Mouse (Mus musculus) kidney, embryonic 15.5 days (tissue): ENCODE data around the gene Frmd8. TPM values are rescaled to one million over a fixed set of nuclear protein-coding genes. Genes with fewer than 3 reads are reported as not detected.
A peak's percentile ranks its signal among the peaks of the same experiment; 100 is the strongest.

ENCODE experiments used
- ATAC-seq: fragments of 200-750 bp; cut with Nextera tagmentation; replicated peaks from 2 replicates; pipeline ENCODE4 v1.8.0; 2017; ENCODE audit warnings: moderate TSS enrichment; ENCODE audit not compliant: low FRiP score
- H3K27ac ChIP-seq: fragments of 300-500 bp; sonication (generic); 2 replicates; pipeline ENCODE4 v1.5.1; 2015; ENCODE audit warnings: mild to moderate bottlenecking, inconsistent platforms
- H3K27me3 ChIP-seq: fragments of 300-500 bp; sonication (generic); 2 replicates; pipeline ENCODE4 v1.6.1; 2015; ENCODE audit warnings: inconsistent platforms
- H3K36me3 ChIP-seq: fragments of 300-500 bp; sonication (generic); 2 replicates; pipeline ENCODE4 v1.6.1; 2015; ENCODE audit warnings: inconsistent platforms
- H3K4me1 ChIP-seq: fragments of 300-500 bp; sonication (generic); 2 replicates; pipeline ENCODE4 v1.6.1; 2015; ENCODE audit warnings: inconsistent platforms
- H3K4me2 ChIP-seq: fragments of 300-500 bp; sonication (generic); 2 replicates; pipeline ENCODE4 v1.6.1; 2015; ENCODE audit warnings: moderate library complexity, mild to moderate bottlenecking, inconsistent platforms
- H3K4me3 ChIP-seq: fragments of 300-500 bp; sonication (generic); replicated peaks from 2 replicates; pipeline ENCODE4 v1.5.1; 2015; ENCODE audit warnings: mild to moderate bottlenecking, inconsistent platforms
- H3K9ac ChIP-seq: fragments of 300-500 bp; sonication (generic); 2 replicates; pipeline ENCODE4 v1.6.1; 2015; ENCODE audit warnings: mild to moderate bottlenecking, inconsistent platforms
- H3K9me3 ChIP-seq: fragments of 300-500 bp; sonication (generic); replicated peaks from 2 replicates; pipeline ENCODE4 v1.6.1; 2016; ENCODE audit warnings: inconsistent platforms
- WGBS: fragments of 180-500 bp; shearing (Covaris S2); methylation state at CpG from one replicate; pipeline ENCODE4 v1.1.7; 2015; ENCODE audit warnings: mixed read lengths; 5-methylcytosine and 5-hydroxymethylcytosine counted together
- polyA plus RNA-seq: library from polyadenylated mRNA; unstranded; fragments of >200 nt; fragmentation: Nextera tagmentation; extraction: Ambion mirVana; gene quantifications from 2 replicates; pipeline ENCODE4 v1.2.1, GENCODE M21; 2015

The Frmd8 gene
- polyA plus RNA-seq: 40.2 and 43.1 TPM in 2 replicates

GRCm38 (mm10) chr19:5874969-5875480 lies at the start of gene Frmd8:
Gene Frmd8, minus strand, starts transcription at chr19:5875274.
- Histone ChIP-seq H3K4me2 (peak within 1 kb of the TSS; percentile 89), H3K9ac (peak within 1 kb of the TSS; percentile 82), H3K4me3 (peak within 1 kb of the TSS; percentile 86), H3K27ac (peak within 1 kb of the TSS; percentile 70), H3K9me3 (no peaks in the 10 kb centered on the region), H3K36me3 (peaks cover 14% of the 10 kb centered on the region), H3K4me1 (peaks cover 77% of the 10 kb centered on the region), H3K27me3 (no peaks in the 10 kb centered on the region)
- peak; percentile 86 for ATAC-seq
- under 1% methylated on average over 37 of the region's 37 CpGs for WGBS

DNA sequence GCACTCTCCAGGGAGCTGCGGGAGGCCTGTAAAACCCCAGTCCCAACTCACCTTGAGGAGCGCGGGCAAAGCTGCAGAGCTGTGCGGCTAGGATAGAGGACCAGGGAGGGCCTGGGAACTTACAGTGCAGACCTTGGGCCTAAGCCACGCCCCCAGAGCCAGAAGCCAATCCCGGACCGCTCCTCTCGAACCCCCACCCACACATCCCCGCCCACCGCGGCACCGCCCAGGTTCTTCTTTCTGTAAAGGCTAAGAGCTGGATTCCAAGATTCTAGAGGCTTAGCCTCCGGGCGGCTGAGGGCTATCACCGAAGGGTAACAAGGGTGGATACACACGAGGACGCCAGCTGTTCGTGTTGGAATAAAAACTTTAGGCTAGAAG lies 49.6 kb upstream of the Frmd8 start, which contains the start of gene Cdc42ep2:
Gene Cdc42ep2, minus strand, starts transcription at position 104 of the 381 bp plus-strand sequence.
- Histone ChIP-seq H3K4me2 (peak within 1 kb of the TSS; percentile 74), H3K4me3 (peak within 1 kb of the TSS; percentile 53), H3K9ac (peak within 1 kb of the TSS; percentile 52), H3K9me3 (no peaks in the 10 kb centered on the region), H3K36me3 (peaks cover 14% of the 10 kb centered on the region; the same call in 1 of the 2 replicates), H3K27ac (peak within 1 kb of the TSS; percentile 87), H3K4me1 (peaks cover 68% of the 10 kb centered on the region), H3K27me3 (peaks cover 4% of the 10 kb centered on the region; the same call in 1 of the 2 replicates)
- peak; percentile 93 for ATAC-seq
- under 1% methylated on average over 18 of the region's 18 CpGs for WGBS

GRCm38 (mm10) chr19:5923990-5924712 lies 49.1 kb upstream of the Frmd8 start:
- WGBS: under 1% methylated on average over 38 of the region's 38 CpGs
- H3K4me1 ChIP-seq: peaks cover 62% of the 10 kb centered on the region

DNA sequence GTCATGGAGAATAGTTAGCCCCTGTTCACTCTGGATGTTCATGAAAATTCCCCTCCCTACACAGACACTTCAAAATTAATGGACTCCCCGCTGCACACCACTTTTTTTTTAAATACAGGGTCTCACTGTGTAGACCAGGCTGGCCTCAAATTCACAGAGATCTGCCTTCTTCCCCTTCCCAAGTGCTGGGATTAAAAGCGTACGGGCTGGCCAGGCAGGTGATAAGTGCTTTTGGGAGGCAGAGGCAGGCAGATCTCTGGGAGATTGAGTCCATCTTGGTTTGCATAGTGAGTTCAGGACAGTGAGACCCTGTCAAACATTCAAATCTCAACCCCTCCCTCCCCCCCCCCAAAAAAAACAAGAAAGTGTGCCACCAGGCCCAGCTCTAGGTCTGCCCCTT lies 47.9 kb upstream of the Frmd8 start:
- ATAC-seq: no peak
- Histone ChIP-seq H3K36me3 (peaks cover 27% of the 10 kb centered on the region), H3K9me3 (no peaks in the 10 kb centered on the region), H3K4me2 (peak overlapping the region; percentile 74), H3K4me1 (peaks cover 50% of the 10 kb centered on the region), H3K27ac (peak overlapping the region; percentile 34), H3K9ac (0 out of 2 replicates have a peak overlapping the region, but pooled peaks have one; percentile 14), H3K27me3 (peaks cover 4% of the 10 kb centered on the region; the same call in 1 of the 2 replicates), H3K4me3 (peak overlapping the region; percentile 53)
- WGBS: 97% methylated on average over 3 of the region's 3 CpGs

More at GRCm38 (mm10) chr19:5923990-5924712, 49.1 kb upstream of the Frmd8 start:
- Histone ChIP-seq H3K9ac (peak overlapping the region; percentile 52), H3K4me2 (peak overlapping the region; percentile 74), H3K36me3 (peaks cover 15% of the 10 kb centered on the region; the same call in 1 of the 2 replicates), H3K9me3 (no peaks in the 10 kb centered on the region), H3K27me3 (peaks cover 4% of the 10 kb centered on the region; the same call in 1 of the 2 replicates), H3K4me3 (peak overlapping the region; percentile 53), H3K27ac (peak overlapping the region; percentile 87)
- peak; percentile 68 for ATAC-seq

GRCm38 (mm10) chr19:5922119-5922942 lies 47.3 kb upstream of the Frmd8 start:
- Histone ChIP-seq H3K9me3 (no peaks in the 10 kb centered on the region), H3K4me1 (peaks cover 46% of the 10 kb centered on the region), H3K36me3 (peaks cover 33% of the 10 kb centered on the region), H3K27ac (peak overlapping the region; percentile 56), H3K9ac (0 out of 2 replicates have a peak overlapping the region, but pooled peaks have one; percentile 21), H3K27me3 (peaks cover 4% of the 10 kb centered on the region; the same call in 1 of the 2 replicates), H3K4me2 (peak overlapping the region; percentile 74), H3K4me3 (peak overlapping the region; percentile 53)
- 66% methylated on average over 15 of the region's 15 CpGs for WGBS
- ATAC-seq: no peak

GRCm38 (mm10) chr19:5921715-5922114 lies 46.6 kb upstream of the Frmd8 start:
- ATAC-seq: 0 out of 2 replicates have a peak, but pooled peaks have one; percentile 19
- Histone ChIP-seq H3K27me3 (peaks cover 4% of the 10 kb centered on the region; the same call in 1 of the 2 replicates), H3K4me3 (peak overlapping the region; percentile 53), H3K36me3 (peaks cover 39% of the 10 kb centered on the region), H3K27ac (peak overlapping the region; percentile 56), H3K9me3 (no peaks in the 10 kb centered on the region), H3K4me1 (peaks cover 41% of the 10 kb centered on the region), H3K9ac (0 out of 2 replicates have a peak overlapping the region, but pooled peaks have one; percentile 21), H3K4me2 (peak overlapping the region; percentile 74)
- 14% methylated on average over 9 of the region's 9 CpGs for WGBS

GRCm38 (mm10) chr19:5913007-5913719 lies 38.1 kb upstream of the Frmd8 start, which contains the start of gene Dpf2:
Gene Dpf2, minus strand, starts transcription at chr19:5913010.
- peak within 1 kb of the TSS; percentile 71 for H3K4me2 ChIP-seq
- 18% methylated on average over 13 of the region's 13 CpGs for WGBS
- peak within 1 kb of the TSS; percentile 97 for H3K9ac ChIP-seq
- no peaks in the 10 kb centered on the region for H3K27me3 ChIP-seq
- peaks cover 32% of the 10 kb centered on the region for H3K4me1 ChIP-seq
- H3K27ac ChIP-seq: peak within 1 kb of the TSS; percentile 94
- peaks cover 36% of the 10 kb centered on the region for H3K36me3 ChIP-seq
- H3K9me3 ChIP-seq: no peaks in the 10 kb centered on the region
- H3K4me3 ChIP-seq: peak within 1 kb of the TSS; percentile 98
- peak; percentile 63; the same call in 1 of the 2 replicates for ATAC-seq

DNA sequence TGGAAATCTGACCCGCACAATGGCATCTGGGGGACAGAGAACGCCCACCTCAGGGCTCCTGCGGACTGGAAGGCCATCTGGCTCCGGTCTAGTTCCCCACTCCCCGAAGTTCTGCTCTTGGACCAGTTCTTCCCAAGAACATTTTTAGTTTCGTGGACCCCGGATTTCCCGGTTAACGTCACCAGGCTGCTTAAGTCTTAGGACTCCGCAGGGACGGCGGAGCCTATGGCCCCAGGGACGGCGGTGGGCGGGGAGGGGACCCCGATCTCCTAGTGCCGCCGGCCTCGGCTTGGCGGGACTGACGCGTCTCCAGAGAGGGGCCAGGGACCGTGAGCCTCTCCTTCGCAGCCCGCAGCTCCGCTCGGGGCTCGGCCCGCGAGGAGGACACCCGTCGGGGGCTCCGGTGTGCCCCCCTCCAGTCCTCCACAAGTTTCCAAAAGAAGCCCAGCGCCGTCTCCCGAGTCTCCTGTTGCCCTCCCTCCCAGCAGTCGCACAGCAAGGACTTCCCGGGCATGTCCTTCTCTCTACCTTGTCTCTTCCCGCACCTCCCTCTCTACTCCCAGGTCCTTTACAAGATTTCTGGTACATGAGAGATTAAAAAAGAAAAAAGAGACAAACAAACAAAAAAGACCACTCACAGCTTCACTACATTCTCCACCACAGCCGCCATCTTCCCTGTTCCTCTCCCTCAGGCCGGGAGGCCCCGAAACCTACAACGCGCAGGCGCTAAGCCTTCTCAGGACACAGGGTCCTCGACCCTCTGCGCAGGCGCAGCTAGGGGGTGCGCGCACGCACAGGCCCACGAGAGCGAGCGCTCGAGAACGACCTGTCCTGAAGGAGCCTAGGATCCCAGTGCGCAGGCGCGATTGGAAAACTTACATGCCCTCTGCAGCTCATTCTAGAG lies 37.3 kb upstream of the Frmd8 start:
- peak overlapping the region; percentile 71 for H3K4me2 ChIP-seq
- H3K4me1 ChIP-seq: peaks cover 32% of the 10 kb centered on the region
- H3K36me3 ChIP-seq: peaks cover 32% of the 10 kb centered on the region
- peak overlapping the region; percentile 94 for H3K27ac ChIP-seq
- under 1% methylated on average over 59 of the region's 59 CpGs for WGBS
- peak overlapping the region; percentile 97 for H3K9ac ChIP-seq
- H3K9me3 ChIP-seq: no peaks in the 10 kb centered on the region
- ATAC-seq: peak; percentile 95
- H3K4me3 ChIP-seq: peak overlapping the region; percentile 98
- H3K27me3 ChIP-seq: no peaks in the 10 kb centered on the region

- no peaks in the 10 kb centered on the region for H3K9me3 ChIP-seq
- peak overlapping the region; percentile 97 for H3K9ac ChIP-seq
- no peak for ATAC-seq
- peak overlapping the region; percentile 94 for H3K27ac ChIP-seq
- no peaks in the 10 kb centered on the region for H3K27me3 ChIP-seq
- peak overlapping the region; percentile 98 for H3K4me3 ChIP-seq
- peak overlapping the region; percentile 71 for H3K4me2 ChIP-seq
- peaks cover 32% of the 10 kb centered on the region for H3K36me3 ChIP-seq
- WGBS: 3% methylated on average over 14 of the region's 14 CpGs
- H3K4me1 ChIP-seq: peaks cover 32% of the 10 kb centered on the region
Observed at GRCm38 (mm10) chr19:5911430-5912102, 36.5 kb upstream of the Frmd8 start.

GRCm38 (mm10) chr19:5910221-5910620 lies 35.1 kb upstream of the Frmd8 start:
- Histone ChIP-seq H3K36me3 (peaks cover 34% of the 10 kb centered on the region), H3K9me3 (no peaks in the 10 kb centered on the region), H3K27ac (peak overlapping the region; percentile 59; the same call in 1 of the 2 replicates), H3K4me3 (peak overlapping the region; percentile 98; the same call in 1 of the 2 replicates), H3K4me2 (peak overlapping the region; percentile 71), H3K27me3 (no peaks in the 10 kb centered on the region), H3K9ac (no peak overlapping the region), H3K4me1 (peaks cover 32% of the 10 kb centered on the region)
- ATAC-seq: no peak
- WGBS: 48% methylated on average over 6 of the region's 6 CpGs
